Mouse (Mus musculus): ENCODE measurements around the gene Tepp. TPM values are rescaled to one million over a fixed set of nuclear protein-coding genes. Genes with fewer than 3 reads are reported as not detected.
A peak's percentile ranks its signal among the peaks of the same experiment; 100 is the strongest.

Tepp gene
- polyA plus RNA-seq, 1 experiment from 2014 or later: 0.74 TPM

GRCm38 (mm10) chr8:95352871-95353866 is 42.8 kb downstream of the Tepp start:
- Histone ChIP-seq H3K9me3 (replicated peaks; ENCODE audit: control insufficient read depth, low read length) (no peaks in the 10 kb centered on the region), H3K4me1 (ENCODE audit: control insufficient read depth, insufficient read depth, low read length) (peaks cover 67% of the 10 kb centered on the region), H3K4me3 (ENCODE audit: low read length) (peak overlapping the region; percentile 81), H3K36me3 (ENCODE audit: control insufficient read depth, insufficient read depth) (no peaks in the 10 kb centered on the region), H3K27me3 (ENCODE audit: control insufficient read depth, insufficient read depth, low read length) (no peaks in the 10 kb centered on the region), H3K27ac (ENCODE audit: low read length) (peak overlapping the region; percentile 84), H3K9ac (ENCODE audit: low read length) (peak overlapping the region; percentile 96), H3K4me2 (ENCODE audit: low read depth, low read length) (peak overlapping the region; percentile 84)
- ATAC-seq (replicated peaks; ENCODE audit: extremely low read depth, insufficient read depth, low FRiP score): peak; percentile 43
- WGBS: 2% methylated on average over 62 of the region's 62 CpGs

- Histone ChIP-seq H3K4me2 (ENCODE audit: low read depth, low read length) (peak overlapping the region; percentile 84), H3K27me3 (ENCODE audit: control insufficient read depth, insufficient read depth, low read length) (no peaks in the 10 kb centered on the region), H3K4me1 (ENCODE audit: control insufficient read depth, insufficient read depth, low read length) (peaks cover 69% of the 10 kb centered on the region), H3K4me3 (ENCODE audit: low read length) (peak overlapping the region; percentile 81), H3K9ac (ENCODE audit: low read length) (peak overlapping the region; percentile 61), H3K9me3 (replicated peaks; ENCODE audit: control insufficient read depth, low read length) (no peaks in the 10 kb centered on the region), H3K27ac (ENCODE audit: low read length) (no peak overlapping the region), H3K36me3 (ENCODE audit: control insufficient read depth, insufficient read depth) (no peaks in the 10 kb centered on the region)
- 65% methylated on average over 2 of the region's 2 CpGs for WGBS
- no peak for ATAC-seq (replicated peaks; ENCODE audit: extremely low read depth, insufficient read depth, low FRiP score)
Observed at GRCm38 (mm10) chr8:95354606-95355005, 44.2 kb downstream of the Tepp start.

GRCm38 (mm10) chr8:95358550-95359411 is 48.4 kb downstream of the Tepp start:
- ATAC-seq (replicated peaks; ENCODE audit: extremely low read depth, insufficient read depth, low FRiP score): peak; percentile 42; the same call in 1 of the 2 replicates
- peak overlapping the region; percentile 65; the same call in 1 of the 2 replicates for H3K9ac ChIP-seq (ENCODE audit: low read length)
- 0 out of 2 replicates have a peak overlapping the region, but pooled peaks have one; percentile 3 for H3K4me3 ChIP-seq (ENCODE audit: low read length)

GRCm38 (mm10) chr8:95360181-95361015 is 50.0 kb downstream of the Tepp start:
- no peaks in the 10 kb centered on the region for H3K9me3 ChIP-seq (replicated peaks; ENCODE audit: control insufficient read depth, low read length)
- no peaks in the 10 kb centered on the region for H3K36me3 ChIP-seq (ENCODE audit: control insufficient read depth, insufficient read depth)
- H3K4me2 ChIP-seq (ENCODE audit: low read depth, low read length): peak overlapping the region; percentile 54
- H3K9ac ChIP-seq (ENCODE audit: low read length): peak overlapping the region; percentile 65
- 23% methylated on average over 7 of the region's 7 CpGs for WGBS
- peak; percentile 72 for ATAC-seq (replicated peaks; ENCODE audit: extremely low read depth, insufficient read depth, low FRiP score)
- peak overlapping the region; percentile 19; the same call in 1 of the 2 replicates for H3K4me3 ChIP-seq (ENCODE audit: low read length)
- H3K4me1 ChIP-seq (ENCODE audit: control insufficient read depth, insufficient read depth, low read length): peaks cover 87% of the 10 kb centered on the region
- peak overlapping the region; percentile 97 for H3K27ac ChIP-seq (ENCODE audit: low read length)
- no peaks in the 10 kb centered on the region for H3K27me3 ChIP-seq (ENCODE audit: control insufficient read depth, insufficient read depth, low read length)

More at GRCm38 (mm10) chr8:95358550-95359411, 48.4 kb downstream of the Tepp start:
- Histone ChIP-seq H3K4me2 (ENCODE audit: low read depth, low read length) (peak overlapping the region; percentile 54), H3K36me3 (ENCODE audit: control insufficient read depth, insufficient read depth) (no peaks in the 10 kb centered on the region), H3K27me3 (ENCODE audit: control insufficient read depth, insufficient read depth, low read length) (no peaks in the 10 kb centered on the region), H3K9me3 (replicated peaks; ENCODE audit: control insufficient read depth, low read length) (no peaks in the 10 kb centered on the region), H3K4me1 (ENCODE audit: control insufficient read depth, insufficient read depth, low read length) (peaks cover 92% of the 10 kb centered on the region), H3K27ac (ENCODE audit: low read length) (peak overlapping the region; percentile 97)
- WGBS: 15% methylated on average over 8 of the region's 8 CpGs

GRCm38 (mm10) chr8:95361016-95361341 is 50.6 kb downstream of the Tepp start:
- Histone ChIP-seq H3K4me2 (ENCODE audit: low read depth, low read length) (peak overlapping the region; percentile 54), H3K27me3 (ENCODE audit: control insufficient read depth, insufficient read depth, low read length) (no peaks in the 10 kb centered on the region), H3K4me3 (ENCODE audit: low read length) (peak overlapping the region; percentile 15), H3K4me1 (ENCODE audit: control insufficient read depth, insufficient read depth, low read length) (peaks cover 86% of the 10 kb centered on the region), H3K36me3 (ENCODE audit: control insufficient read depth, insufficient read depth) (no peaks in the 10 kb centered on the region), H3K27ac (ENCODE audit: low read length) (peak overlapping the region; percentile 97), H3K9ac (ENCODE audit: low read length) (peak overlapping the region; percentile 12), H3K9me3 (replicated peaks; ENCODE audit: control insufficient read depth, low read length) (no peaks in the 10 kb centered on the region)
- peak; percentile 20 for ATAC-seq (replicated peaks; ENCODE audit: extremely low read depth, insufficient read depth, low FRiP score)
- WGBS: 23% methylated on average over 3 of the region's 3 CpGs

DNA sequence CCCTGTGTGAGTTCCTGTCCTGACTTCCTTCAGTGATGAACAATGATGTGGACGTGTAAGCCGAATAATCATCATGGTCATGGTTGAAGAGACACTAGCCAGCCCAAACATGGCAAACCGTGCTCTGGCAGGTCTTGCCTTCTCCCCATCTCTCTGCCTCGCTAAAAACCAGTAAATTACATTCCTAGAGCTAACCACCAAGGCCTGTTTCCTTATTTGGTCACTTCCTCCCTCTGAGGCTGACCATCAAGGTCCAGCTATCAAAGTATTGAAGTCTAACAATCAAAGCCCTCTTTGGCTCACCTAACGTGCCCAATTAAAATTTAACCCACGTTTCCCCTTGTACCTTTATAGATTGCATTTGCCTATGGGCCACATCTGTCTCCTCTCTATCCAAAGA is 51.9 kb downstream of the Tepp start:
- H3K4me1 ChIP-seq (ENCODE audit: control insufficient read depth, insufficient read depth, low read length): peaks cover 80% of the 10 kb centered on the region
- H3K27ac ChIP-seq (ENCODE audit: low read length): peak overlapping the region; percentile 31
- no peaks in the 10 kb centered on the region for H3K36me3 ChIP-seq (ENCODE audit: control insufficient read depth, insufficient read depth)
- no peak for ATAC-seq (replicated peaks; ENCODE audit: extremely low read depth, insufficient read depth, low FRiP score)
- no peaks in the 10 kb centered on the region for H3K9me3 ChIP-seq (replicated peaks; ENCODE audit: control insufficient read depth, low read length)
- H3K4me2 ChIP-seq (ENCODE audit: low read depth, low read length): no peak overlapping the region
- H3K4me3 ChIP-seq (ENCODE audit: low read length): no peak overlapping the region
- WGBS: 47% methylated on average over 6 of the region's 6 CpGs
- H3K27me3 ChIP-seq (ENCODE audit: control insufficient read depth, insufficient read depth, low read length): no peaks in the 10 kb centered on the region
- no peak overlapping the region; the same call in 1 of the 2 replicates for H3K9ac ChIP-seq (ENCODE audit: low read length)

DNA sequence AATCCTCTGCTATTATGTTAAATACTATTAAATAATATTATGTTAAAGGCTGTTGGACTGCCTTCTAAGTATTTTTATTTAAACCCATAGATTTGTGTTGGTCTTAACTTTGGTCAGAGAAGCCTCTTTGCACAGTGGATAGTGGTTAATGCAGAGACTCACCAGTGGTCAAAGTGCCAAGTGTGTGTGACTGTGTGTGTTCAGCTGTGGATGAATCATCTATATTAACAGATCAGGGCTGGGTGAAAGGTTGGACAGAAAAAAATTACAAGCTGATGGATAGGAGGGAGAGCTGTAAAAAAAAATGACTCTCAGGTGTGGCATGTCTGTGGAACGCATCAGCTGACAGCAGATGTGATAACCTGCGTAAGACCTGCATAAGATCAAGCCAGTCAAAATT is 53.5 kb downstream of the Tepp start:
- Histone ChIP-seq H3K4me1 (ENCODE audit: control insufficient read depth, insufficient read depth, low read length) (peaks cover 68% of the 10 kb centered on the region), H3K36me3 (ENCODE audit: control insufficient read depth, insufficient read depth) (peaks cover 9% of the 10 kb centered on the region), H3K9me3 (replicated peaks; ENCODE audit: control insufficient read depth, low read length) (no peaks in the 10 kb centered on the region), H3K27ac (ENCODE audit: low read length) (no peak overlapping the region), H3K27me3 (ENCODE audit: control insufficient read depth, insufficient read depth, low read length) (no peaks in the 10 kb centered on the region), H3K4me2 (ENCODE audit: low read depth, low read length) (no peak overlapping the region), H3K9ac (ENCODE audit: low read length) (no peak overlapping the region), H3K4me3 (ENCODE audit: low read length) (no peak overlapping the region)
- no peak for ATAC-seq (replicated peaks; ENCODE audit: extremely low read depth, insufficient read depth, low FRiP score)
- WGBS: 91% methylated on average over 2 of the region's 2 CpGs
